Mouse (Mus musculus) myocyte (in vitro differentiated cells): ENCODE data around the gene Ppp1ca.

Source experiments
- E2F4 ChIP-seq: IDR thresholded peaks from one replicate; pipeline ENCODE4 v1.6.1; 2011; ENCODE audit warnings: mild to moderate bottlenecking, control low read depth, moderate library complexity; ENCODE audit not compliant: insufficient read depth
- USF1 ChIP-seq: IDR thresholded peaks from one replicate; pipeline ENCODE4 v1.6.1; 2011; ENCODE audit warnings: low read depth, mild to moderate bottlenecking, control low read depth, moderate library complexity

DNA sequence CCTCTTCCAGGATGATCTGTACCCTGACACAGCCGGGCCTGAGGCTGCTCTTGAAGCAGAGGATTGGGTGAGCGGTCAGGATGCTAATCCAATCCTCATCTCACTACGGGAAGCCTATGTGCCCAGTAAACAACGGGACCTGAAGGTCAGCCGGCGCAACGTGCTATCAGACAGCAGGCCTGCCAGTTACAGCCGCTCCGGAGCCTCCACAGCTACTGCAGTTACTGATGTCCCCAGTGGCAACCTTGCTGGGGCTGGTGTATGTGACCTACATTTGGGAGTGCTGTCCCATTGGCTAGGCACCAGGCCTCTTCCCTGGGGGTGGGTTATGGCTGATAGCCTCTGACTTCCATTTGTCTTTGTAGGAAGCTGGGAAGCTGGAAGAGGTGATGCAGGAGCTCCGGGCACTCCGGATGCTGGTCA lies 38.6 kb upstream of the Ppp1ca start, which contains the start of gene Ptprcap:
- TF ChIP-seq E2F4 (no peak), USF1 (no peak)
